Mouse (Mus musculus): ENCODE measurements around the gene Ttc9c.

- no peak for TF ChIP-seq CTCF (IDR thresholded peaks at IDR 0.05; ENCODE audit: low read depth, low read length)
- TF ChIP-seq GATA1 (IDR thresholded peaks at IDR 0.05; ENCODE audit: borderline replicate concordance, low read length) = no peak
- no peak for TF ChIP-seq TAL1 (conservative IDR thresholded peaks at IDR 0.05; ENCODE audit: low read depth, low read length)
- TF ChIP-seq POLR2AphosphoS5 (IDR thresholded peaks at IDR 0.05; ENCODE audit: insufficient replicate concordance, low read depth, low read length) = no peak
These were observed 3.3 kb downstream of the Ttc9c start for GRCm38 (mm10) chr19:8815812-8816211.
